Mouse (Mus musculus) erythroblast, embryonic 14.5 days (primary cell): Measurements from ENCODE around the gene Tcte2.

Experiments used
- GATA1 ChIP-seq: IDR thresholded peaks from 2 replicates; pipeline ENCODE4 v1.6.1; 2012; ENCODE audit warnings: low read length, inconsistent platforms, mixed read lengths
- TAL1 ChIP-seq: IDR thresholded peaks from 3 replicates; pipeline ENCODE4 v1.6.1; 2012; ENCODE audit warnings: low read length, inconsistent platforms, mixed read lengths

- no peak for TF ChIP-seq GATA1
- no peak for TF ChIP-seq TAL1
These were observed 2.3 kb downstream of the Tcte2 start for GRCm38 (mm10) chr17:13759156-13759852.
